Mouse (Mus musculus) CH12.LX (cell line): ENCODE measurements around the gene Lrp6. TPM values are rescaled to one million over a fixed set of nuclear protein-coding genes. Genes with fewer than 3 reads are reported as not detected.
A peak's percentile ranks its signal among the peaks of the same experiment; 100 is the strongest.

Experiments used
- DNase-seq: peaks from one replicate; pipeline ENCODE4 v3.0.0-alpha.2; 2013; ENCODE audit errors: extremely low read depth
- H3K27ac ChIP-seq: 2 replicates; pipeline ENCODE4 v1.5.1; 2012; ENCODE audit warnings: low read depth, mild to moderate bottlenecking, control low read depth, moderate library complexity; ENCODE audit not compliant: insufficient read depth
- H3K27me3 ChIP-seq: replicated peaks from 2 replicates; pipeline ENCODE3; 2012; ENCODE audit warnings: inconsistent platforms
- H3K36me3 ChIP-seq, 2 experiments: replicated peaks in 1 of 2; 2 replicates each; pipeline versions ENCODE3 to v1.6.1; 2012; ENCODE audit warnings: inconsistent platforms in 1 of 2, low read length in 1 of 2, mild to moderate bottlenecking in 1 of 2, mixed read lengths in 1 of 2, moderate library complexity in 1 of 2; ENCODE audit not compliant: control insufficient read depth in 1 of 2, insufficient read depth in 1 of 2
- H3K4me1 ChIP-seq, 2 experiments: 2 replicates each; pipeline ENCODE4 v1.6.1; 2012; ENCODE audit warnings: inconsistent platforms in 1 of 2, moderate library complexity in 1 of 2; ENCODE audit not compliant: insufficient read depth in 2 of 2, control insufficient read depth in 1 of 2
- H3K4me2 ChIP-seq: 2 replicates; pipeline ENCODE4 v1.6.1; 2012; ENCODE audit warnings: low read depth, mild to moderate bottlenecking, control low read depth; ENCODE audit not compliant: poor library complexity, insufficient read depth, severe bottlenecking
- H3K4me3 ChIP-seq, 3 experiments: fragments of 150-350 bp in 1 of 3; sonication (generic) in 1 of 3; replicated peaks in 1 of 3; 2 replicates each; pipeline versions ENCODE3 to v1.5.1; 2011 to 2012; ENCODE audit warnings: low read depth in 2 of 3, low read length in 2 of 3, mild to moderate bottlenecking in 2 of 3, moderate library complexity in 2 of 3, control low read depth in 1 of 3, improper control_type of control experiment in 1 of 3, inconsistent platforms in 1 of 3, mixed read lengths in 1 of 3; ENCODE audit not compliant: poor library complexity in 1 of 3
- H3K79me2 ChIP-seq: replicated peaks from 2 replicates; pipeline ENCODE4 v1.6.1; 2012; ENCODE audit warnings: mild to moderate bottlenecking, moderate library complexity; ENCODE audit not compliant: control insufficient read depth, poor library complexity, insufficient read depth, severe bottlenecking; ENCODE audit errors: extremely low read depth
- H3K9ac ChIP-seq: 2 replicates; pipeline ENCODE4 v1.6.1; 2012; ENCODE audit warnings: low read depth, mild to moderate bottlenecking, control low read depth, moderate library complexity; ENCODE audit not compliant: insufficient read depth
- H3K9me3 ChIP-seq: replicated peaks from 2 replicates; pipeline ENCODE3; 2012; ENCODE audit warnings: low read length, inconsistent platforms, mixed read lengths
- BHLHE40 ChIP-seq: IDR thresholded peaks from 2 replicates; pipeline ENCODE4 v1.6.1; 2011; ENCODE audit warnings: mild to moderate bottlenecking, low read depth, low read length, improper control_type of control experiment
- CHD1 ChIP-seq: IDR thresholded peaks from 2 replicates; pipeline ENCODE4 v1.6.1; 2012; ENCODE audit warnings: low read depth, low read length, improper control_type of control experiment, inconsistent platforms
- CHD2 ChIP-seq: IDR thresholded peaks from 2 replicates; pipeline ENCODE4 v1.6.1; 2011; ENCODE audit warnings: low read length, improper control_type of control experiment
- CTCF ChIP-seq, 2 experiments: IDR thresholded peaks in 1 of 2; conservative IDR thresholded peaks in 1 of 2; 2 replicates each; pipeline ENCODE4 v1.5.1; 2011 to 2012; ENCODE audit warnings: low read depth in 2 of 2, low read length in 2 of 2, improper control_type of control experiment in 1 of 2, inconsistent platforms in 1 of 2, mild to moderate bottlenecking in 1 of 2, moderate library complexity in 1 of 2
- E2F4 ChIP-seq: IDR thresholded peaks from 2 replicates; pipeline ENCODE4 v1.6.1; 2011; ENCODE audit warnings: low read depth, low read length, improper control_type of control experiment; ENCODE audit not compliant: insufficient replicate concordance
- EP300 ChIP-seq: IDR thresholded peaks from 2 replicates; pipeline ENCODE4 v1.6.1; 2011; ENCODE audit warnings: low read length, improper control_type of control experiment
- GABPA ChIP-seq: IDR thresholded peaks from 2 replicates; pipeline ENCODE4 v1.6.1; 2012; ENCODE audit warnings: low read depth, low read length, improper control_type of control experiment, inconsistent platforms; ENCODE audit not compliant: insufficient replicate concordance
- HCFC1 ChIP-seq: IDR thresholded peaks from 2 replicates; pipeline ENCODE4 v1.6.1; 2012; ENCODE audit warnings: low read depth, mild to moderate bottlenecking, inconsistent platforms, low read length, improper control_type of control experiment
- JUN ChIP-seq: IDR thresholded peaks from 2 replicates; pipeline ENCODE4 v1.6.1; 2011; ENCODE audit warnings: low read depth, mild to moderate bottlenecking, low read length, improper control_type of control experiment, moderate library complexity; ENCODE audit not compliant: insufficient read depth
- KAT2A ChIP-seq: IDR thresholded peaks from 2 replicates; pipeline ENCODE4 v1.6.1; 2012; ENCODE audit warnings: low read length, improper control_type of control experiment, inconsistent platforms; ENCODE audit not compliant: insufficient replicate concordance
- MAFK ChIP-seq: IDR thresholded peaks from 2 replicates; pipeline ENCODE4 v1.6.1; 2011; ENCODE audit warnings: low read length, improper control_type of control experiment; ENCODE audit not compliant: insufficient replicate concordance
- MAX ChIP-seq: IDR thresholded peaks from 2 replicates; pipeline ENCODE4 v1.6.1; 2011; ENCODE audit warnings: low read length, improper control_type of control experiment
- MAZ ChIP-seq: IDR thresholded peaks from 2 replicates; pipeline ENCODE4 v1.6.1; 2012; ENCODE audit warnings: low read depth, mild to moderate bottlenecking, inconsistent platforms, low read length, improper control_type of control experiment, moderate library complexity
- MXI1 ChIP-seq: IDR thresholded peaks from 2 replicates; pipeline ENCODE4 v1.6.1; 2011; ENCODE audit warnings: mild to moderate bottlenecking, low read depth, low read length, improper control_type of control experiment
- MYC ChIP-seq: IDR thresholded peaks from 2 replicates; pipeline ENCODE4 v1.6.1; 2011; ENCODE audit warnings: low read depth, mild to moderate bottlenecking, improper control_type of control experiment, low read length
- NELFE ChIP-seq: IDR thresholded peaks from 2 replicates; pipeline ENCODE4 v1.6.1; 2011; ENCODE audit warnings: low read depth, low read length, improper control_type of control experiment
- NRF1 ChIP-seq: IDR thresholded peaks from 2 replicates; pipeline ENCODE4 v1.6.1; 2014; ENCODE audit warnings: low read depth, mild to moderate bottlenecking, inconsistent platforms, low read length, improper control_type of control experiment, moderate library complexity
- PAX5 ChIP-seq: IDR thresholded peaks from 2 replicates; pipeline ENCODE4 v1.6.1; 2012; ENCODE audit warnings: low read length, inconsistent platforms, mixed read lengths
- POLR2A ChIP-seq: IDR thresholded peaks from 2 replicates; pipeline ENCODE4 v1.6.1; 2011; ENCODE audit warnings: low read depth, mild to moderate bottlenecking, improper control_type of control experiment, low read length
- POLR2AphosphoS2 ChIP-seq: IDR thresholded peaks from 2 replicates; pipeline ENCODE4 v1.6.1; 2011; ENCODE audit warnings: low read depth, low read length, improper control_type of control experiment
- RAD21 ChIP-seq: IDR thresholded peaks from 2 replicates; pipeline ENCODE4 v1.6.1; 2011; ENCODE audit warnings: low read depth, mild to moderate bottlenecking, low read length, improper control_type of control experiment, moderate library complexity
- RCOR1 ChIP-seq: conservative IDR thresholded peaks from 2 replicates; pipeline ENCODE4 v1.6.1; 2012; ENCODE audit warnings: low read depth, mild to moderate bottlenecking, inconsistent platforms, low read length, improper control_type of control experiment
- SIN3A ChIP-seq: IDR thresholded peaks from 2 replicates; pipeline ENCODE4 v1.6.1; 2012; ENCODE audit warnings: low read length, improper control_type of control experiment, inconsistent platforms
- SMC3 ChIP-seq: IDR thresholded peaks from 2 replicates; pipeline ENCODE4 v1.6.1; 2011; ENCODE audit warnings: low read depth, low read length, improper control_type of control experiment
- TBP ChIP-seq: conservative IDR thresholded peaks from 2 replicates; pipeline ENCODE4 v1.6.1; 2011; ENCODE audit warnings: low read depth, low read length, improper control_type of control experiment
- TCF12 ChIP-seq: IDR thresholded peaks from 2 replicates; pipeline ENCODE4 v1.6.1; 2014; ENCODE audit warnings: low read depth, mild to moderate bottlenecking, inconsistent platforms, low read length, improper control_type of control experiment
- UBTF ChIP-seq: IDR thresholded peaks from 2 replicates; pipeline ENCODE4 v1.6.1; 2012; ENCODE audit warnings: low read depth, mild to moderate bottlenecking, inconsistent platforms, low read length, improper control_type of control experiment, moderate library complexity
- USF1 ChIP-seq: IDR thresholded peaks from 2 replicates; pipeline ENCODE4 v1.6.1; 2014; ENCODE audit warnings: low read depth, mild to moderate bottlenecking, inconsistent platforms, low read length, improper control_type of control experiment
- USF2 ChIP-seq: conservative IDR thresholded peaks from 2 replicates; pipeline ENCODE4 v1.6.1; 2011; ENCODE audit warnings: low read depth, low read length, improper control_type of control experiment
- ZKSCAN1 ChIP-seq: IDR thresholded peaks from 2 replicates; pipeline ENCODE4 v1.6.1; 2012; ENCODE audit warnings: low read depth, inconsistent platforms, low read length, improper control_type of control experiment, borderline replicate concordance
- ZMIZ1 ChIP-seq: IDR thresholded peaks from 2 replicates; pipeline ENCODE4 v1.6.1; 2012; ENCODE audit warnings: low read depth, mild to moderate bottlenecking, inconsistent platforms, low read length, improper control_type of control experiment
- ZNF384 ChIP-seq: IDR thresholded peaks from 2 replicates; pipeline ENCODE4 v1.6.1; 2012; ENCODE audit warnings: low read depth, low read length, improper control_type of control experiment, inconsistent platforms
- dilution Hi-C: fragments of 300-500 bp; cut with MboI; formaldehyde crosslinking; loops from 2 replicates; pipeline ENCODE4 v1.14.3; 2020; ENCODE audit warnings: low sequenced_read_pairs; ENCODE audit not compliant: extremely low pct_unique_long_range_greater_than_20kb, extremely low pct_ligation_motif_present
- in situ Hi-C: fragments of 300-500 bp; cut with MboI; formaldehyde crosslinking; loops from 3 replicates; pipeline ENCODE4 v1.14.3; 2019; ENCODE audit warnings: low sequenced_read_pairs, low pct_ligation_motif_present, low pct_unique_long_range_greater_than_20kb, mixed read lengths
- polyA plus RNA-seq: library from polyadenylated mRNA; unstranded; fragments of >175 nt; gene quantifications from 2 replicates; pipeline ENCODE4 v1.2.1, GENCODE M21; 2012; ENCODE audit warnings: low read depth; ENCODE audit not compliant: insufficient read length
- total RNA-seq, 2 experiments: library from RNA; depleted of rRNA; stranded (reverse); fragments of 300-350 nt in 1 of 2; fragments of >200 nt in 1 of 2; gene quantifications; 2 replicates each; pipeline ENCODE4 v1.2.3; 2012 to 2014

Gene Lrp6
- total and polyA plus RNA-seq, 3 experiments = 12.4 to 15.6 (median 13.3) TPM

DNA sequence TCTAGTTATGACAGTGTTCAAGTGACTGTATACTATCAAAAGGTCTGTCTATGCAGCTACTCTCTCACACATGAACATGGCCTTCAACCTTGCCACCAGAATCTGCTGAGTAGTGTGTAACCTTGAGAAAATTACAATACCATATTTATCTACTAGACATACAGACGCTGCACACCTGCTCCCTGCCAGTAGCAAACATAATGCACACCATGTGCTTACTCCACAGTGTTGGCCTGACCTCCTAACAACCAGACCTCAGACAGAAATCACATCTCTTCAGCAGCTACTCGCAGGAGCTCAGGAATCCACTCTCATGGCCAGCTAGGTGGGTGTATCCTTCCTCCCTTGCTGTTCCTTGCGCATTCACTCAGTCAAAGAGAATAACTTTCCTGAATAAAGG lies 21.9 kb downstream of the Lrp6 start:
- dilution Hi-C loops = no loop called here
- in situ Hi-C loops = no loop called here
- no peaks in the 10 kb centered on the region for H3K27me3 ChIP-seq
- no peaks in the 10 kb centered on the region for H3K9me3 ChIP-seq
- TF ChIP-seq BHLHE40 (no peak), USF1 (no peak), POLR2AphosphoS2 (no peak), EP300 (no peak), CTCF (conservative IDR thresholded peaks at IDR 0.05 in 1 of 2, IDR thresholded peaks at IDR 0.05 in 1 of 2; ENCODE audit: low read depth in 2 of 2, low read length in 2 of 2) (no peak), ZKSCAN1 (no peak), JUN (no peak)
- no peak overlapping the region for H3K27ac ChIP-seq
- 0 out of 2 replicates have a peak, but pooled peaks cover 6% of the 10 kb centered on the region for H3K79me2 ChIP-seq
- no peak overlapping the region for H3K9ac ChIP-seq
- peaks cover 3 to 44% of the 10 kb centered on the region in 2 experiments for H3K4me1 ChIP-seq
- no peak overlapping the region for H3K4me2 ChIP-seq
- H3K4me3 ChIP-seq = no peak overlapping the region
- no peak for DNase-seq
- H3K36me3 ChIP-seq = peaks cover 0 to 12% of the 10 kb centered on the region in 2 experiments

DNA sequence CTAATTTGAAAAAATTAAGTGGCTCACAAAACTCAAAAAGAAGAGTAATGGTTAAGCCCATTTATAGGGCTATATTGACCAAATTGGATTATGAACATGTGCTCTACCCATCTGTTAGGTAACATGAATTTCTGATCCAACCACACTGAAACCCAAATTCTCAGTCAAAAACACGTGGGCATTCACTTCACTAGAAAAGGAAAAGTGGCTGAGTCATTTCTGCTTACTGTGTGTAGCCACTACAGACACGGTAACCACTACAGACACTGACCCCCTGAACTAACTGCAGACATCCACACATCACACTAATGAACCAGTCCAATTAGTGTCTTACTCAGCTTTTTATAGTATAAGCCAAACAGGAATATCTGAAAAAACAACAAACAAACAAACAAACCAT lies 22.7 kb downstream of the Lrp6 start:
- in situ Hi-C loops (no loop called here), dilution Hi-C loops (no loop called here)
- Histone ChIP-seq H3K79me2 (0 out of 2 replicates have a peak, but pooled peaks cover 7% of the 10 kb centered on the region), H3K27ac (no peak overlapping the region), H3K4me2 (no peak overlapping the region), H3K36me3 (peaks cover 0 to 12% of the 10 kb centered on the region in 2 experiments), H3K4me3 (no peak overlapping the region), H3K27me3 (no peaks in the 10 kb centered on the region), H3K9ac (no peak overlapping the region), H3K4me1 (peaks cover 3 to 50% of the 10 kb centered on the region in 2 experiments), H3K9me3 (no peaks in the 10 kb centered on the region)
- DNase-seq = peak; percentile 65
- no peak for TF ChIP-seq KAT2A
- TF ChIP-seq HCFC1 = no peak
- TF ChIP-seq RAD21 = no peak
- TF ChIP-seq BHLHE40 = peak; percentile 78
- no peak for TF ChIP-seq SIN3A
- no peak for TF ChIP-seq MAZ
- TF ChIP-seq ZMIZ1 = no peak
- no peak for TF ChIP-seq ZNF384
- no peak for TF ChIP-seq ZKSCAN1
- no peak for TF ChIP-seq TCF12
- TF ChIP-seq GABPA = no peak
- TF ChIP-seq MAX = peak; percentile 93
- 0 out of 2 replicates have a peak, but pooled peaks have one; percentile 55 for TF ChIP-seq EP300
- no peak for TF ChIP-seq SMC3
- TF ChIP-seq CTCF (conservative IDR thresholded peaks at IDR 0.05 in 1 of 2, IDR thresholded peaks at IDR 0.05 in 1 of 2; ENCODE audit: low read depth in 2 of 2, low read length in 2 of 2) = no peak
- no peak for TF ChIP-seq E2F4
- no peak for TF ChIP-seq RCOR1
- no peak for TF ChIP-seq UBTF
- TF ChIP-seq TBP = no peak
- no peak for TF ChIP-seq POLR2A
- TF ChIP-seq MAFK = 0 out of 2 replicates have a peak, but pooled peaks have one; percentile 58
- TF ChIP-seq USF2 = no peak
- TF ChIP-seq NELFE = no peak
- no peak; the same call in 1 of the 2 replicates for TF ChIP-seq JUN
- TF ChIP-seq PAX5 = no peak
- TF ChIP-seq MYC = peak; percentile 79
- no peak for TF ChIP-seq NRF1
- no peak for TF ChIP-seq CHD1
- TF ChIP-seq MXI1 = peak; percentile 53; the same call in 1 of the 2 replicates
- TF ChIP-seq POLR2AphosphoS2 = no peak
- no peak for TF ChIP-seq USF1
- TF ChIP-seq CHD2 = no peak
